Mouse (Mus musculus) hindbrain, embryonic 13.5 days (tissue): Measurements from ENCODE around the gene Chuk. TPM values are rescaled to one million over a fixed set of nuclear protein-coding genes. Genes with fewer than 3 reads are reported as not detected.
"Not testable (repeated sequence)": the region's sequence is repeated elsewhere in the genome, so short reads cannot be mapped to it uniquely, and the experiment has no call there.

Experiments
- ATAC-seq: fragments of 200-750 bp; cut with Nextera tagmentation; 2 replicates; pipeline ENCODE4 v1.8.0; 2017; ENCODE audit warnings: moderate TSS enrichment; ENCODE audit not compliant: low FRiP score
- H3K27ac ChIP-seq: fragments of 300-500 bp; sonication (generic); 2 replicates; pipeline ENCODE4 v1.5.1; 2015; ENCODE audit warnings: inconsistent platforms, mild to moderate bottlenecking, moderate library complexity
- H3K27me3 ChIP-seq: fragments of 300-500 bp; sonication (generic); 2 replicates; pipeline ENCODE4 v1.6.1; 2015; ENCODE audit warnings: mild to moderate bottlenecking, inconsistent platforms
- H3K36me3 ChIP-seq: fragments of 300-500 bp; sonication (generic); 2 replicates; pipeline ENCODE4 v1.6.1; 2015; ENCODE audit warnings: mild to moderate bottlenecking, inconsistent platforms
- H3K4me1 ChIP-seq: fragments of 300-500 bp; sonication (generic); replicated peaks from 2 replicates; pipeline ENCODE4 v1.6.1; 2015; ENCODE audit warnings: inconsistent platforms
- H3K4me2 ChIP-seq: fragments of 300-500 bp; sonication (generic); 2 replicates; pipeline ENCODE4 v1.6.1; 2015; ENCODE audit warnings: inconsistent platforms, mild to moderate bottlenecking, moderate library complexity
- H3K4me3 ChIP-seq: fragments of 300-500 bp; sonication (generic); 2 replicates; pipeline ENCODE4 v1.5.1; 2015; ENCODE audit warnings: mild to moderate bottlenecking, inconsistent platforms
- H3K9ac ChIP-seq: fragments of 300-500 bp; sonication (generic); 2 replicates; pipeline ENCODE4 v1.6.1; 2015; ENCODE audit warnings: mild to moderate bottlenecking, inconsistent platforms
- H3K9me3 ChIP-seq: fragments of 300-500 bp; sonication (generic); 2 replicates; pipeline ENCODE4 v1.6.1; 2016; ENCODE audit warnings: inconsistent platforms
- WGBS: fragments of 180-500 bp; shearing (Covaris S2); methylation state at CpG from one replicate; pipeline ENCODE4 v1.1.7; 2015; 5-methylcytosine and 5-hydroxymethylcytosine counted together
- polyA plus RNA-seq: library from polyadenylated mRNA; unstranded; fragments of >200 nt; fragmentation: Nextera tagmentation; extraction: Ambion mirVana; gene quantifications from 2 replicates; pipeline ENCODE4 v1.2.1, GENCODE M21; 2015

The Chuk gene
- polyA plus RNA-seq, 1 experiment from 2014 or later: 67.5 TPM

DNA sequence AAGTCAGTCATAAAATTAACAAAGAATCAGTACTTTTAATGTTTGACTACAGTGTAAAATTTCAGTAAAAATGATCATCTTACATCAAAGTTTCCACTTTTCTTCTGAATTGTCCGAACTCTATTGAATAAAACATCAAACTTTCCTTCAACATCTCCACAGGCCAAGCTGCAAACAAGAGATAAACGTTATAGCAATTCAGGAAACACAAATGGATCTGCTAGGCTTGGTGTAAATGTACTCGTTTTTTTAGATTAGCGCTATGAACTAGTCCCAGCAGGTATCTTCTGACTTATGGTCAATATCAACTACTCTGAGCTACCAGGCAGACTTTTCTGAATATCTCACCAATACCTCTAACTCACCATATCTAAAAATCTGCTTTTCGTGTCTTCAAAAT lies 25.6 kb upstream of the Chuk start:
- no peak overlapping the region for H3K4me3 ChIP-seq
- no peaks in the 10 kb centered on the region for H3K27me3 ChIP-seq
- no peak overlapping the region for H3K27ac ChIP-seq
- H3K4me1 ChIP-seq: peaks cover 9% of the 10 kb centered on the region
- 93% methylated on average over 5 of the region's 5 CpGs for WGBS
- no peak for ATAC-seq
- no peaks in the 10 kb centered on the region for H3K9me3 ChIP-seq
- H3K36me3 ChIP-seq: peaks cover 44% of the 10 kb centered on the region
- H3K4me2 ChIP-seq: no peak overlapping the region
- no peak overlapping the region for H3K9ac ChIP-seq

DNA sequence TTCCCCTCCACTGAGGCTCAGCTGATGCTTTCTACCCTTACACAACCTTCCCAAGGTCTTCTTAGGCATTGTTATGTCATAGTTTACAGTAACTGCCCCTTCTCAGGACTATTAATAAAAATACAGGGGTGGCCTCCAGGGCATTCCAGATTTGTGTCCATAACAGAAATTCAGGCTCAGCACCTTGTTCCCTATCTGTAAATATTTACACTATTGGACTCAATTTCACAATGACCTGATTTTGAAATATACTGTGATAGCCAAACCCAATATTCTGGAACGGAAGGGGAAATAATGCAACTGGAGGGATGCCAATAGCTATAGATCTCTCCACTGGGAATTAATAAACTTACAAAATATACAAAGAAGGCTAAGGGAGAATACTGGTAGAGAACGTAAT lies 21.3 kb upstream of the Chuk start:
- H3K27me3 ChIP-seq: no peaks in the 10 kb centered on the region
- no peak overlapping the region for H3K4me3 ChIP-seq
- peaks cover 76% of the 10 kb centered on the region for H3K36me3 ChIP-seq
- whole genome bisulfite sequencing: 94% methylated on average over 2 of the region's 2 CpGs
- no peak overlapping the region for H3K9ac ChIP-seq
- no peak for ATAC-seq
- H3K4me1 ChIP-seq: no peaks in the 10 kb centered on the region
- no peak overlapping the region for H3K27ac ChIP-seq
- no peak overlapping the region for H3K4me2 ChIP-seq
- H3K9me3 ChIP-seq: no peaks in the 10 kb centered on the region

DNA sequence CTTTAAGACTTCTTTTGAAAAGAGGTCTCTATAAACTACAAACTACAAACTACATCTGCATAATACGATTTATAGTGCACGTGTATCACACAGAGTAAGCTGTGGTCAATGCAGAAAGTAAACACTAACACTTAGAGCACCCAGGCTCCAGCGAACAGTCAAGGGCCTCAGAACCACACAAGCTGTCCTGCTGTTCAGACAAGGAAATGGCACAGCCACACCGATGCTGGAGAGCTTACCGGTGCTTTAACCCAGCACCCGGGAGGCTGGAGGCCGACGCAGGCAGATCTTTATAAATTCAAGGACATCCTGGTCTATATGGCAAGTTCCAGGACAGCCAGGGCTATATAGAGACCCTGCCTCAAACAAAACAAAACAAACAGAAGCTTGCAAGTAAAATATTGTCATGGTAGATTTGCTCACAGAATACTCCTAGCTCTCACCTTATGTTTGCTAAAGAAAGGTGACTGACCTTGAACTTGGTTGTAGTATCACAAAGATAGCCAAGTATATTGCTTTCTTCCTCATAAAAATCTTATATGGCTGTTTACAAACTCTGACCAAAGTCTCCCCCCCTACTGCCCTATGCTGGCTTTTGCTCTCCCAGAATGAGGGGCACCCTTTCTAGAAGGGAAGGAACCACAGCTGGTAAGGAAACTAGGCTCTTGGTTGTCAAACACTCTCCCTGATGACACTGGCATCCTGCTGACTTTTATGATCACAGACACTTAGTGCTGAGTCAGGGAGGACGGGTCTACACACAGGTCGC lies 20.6 kb upstream of the Chuk start:
- H3K9me3 ChIP-seq: no peaks in the 10 kb centered on the region
- 96% methylated on average over 10 of the region's 10 CpGs for WGBS
- no peak for ATAC-seq

DNA sequence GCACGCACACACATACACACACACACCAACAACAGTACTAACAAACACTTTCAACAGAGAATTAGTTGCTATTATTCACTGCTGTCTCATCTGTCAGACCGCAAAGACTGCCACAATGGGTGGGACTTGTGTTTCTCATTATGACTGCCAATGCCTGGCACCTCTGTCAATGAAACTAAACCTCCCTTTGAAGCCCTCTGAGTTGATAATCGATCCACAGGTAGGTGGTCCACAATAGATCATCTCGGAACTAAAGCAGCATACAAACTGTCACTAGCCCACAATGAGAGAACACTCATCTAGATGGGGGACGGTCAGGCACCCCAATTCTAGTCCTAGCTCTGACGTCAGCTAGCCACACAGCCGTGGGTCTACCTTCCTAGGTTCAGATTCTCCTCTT lies 13.9 kb upstream of the Chuk start:
- Histone ChIP-seq H3K36me3 (peaks cover 88% of the 10 kb centered on the region), H3K9ac (no peak overlapping the region), H3K4me3 (no peak overlapping the region), H3K27me3 (no peaks in the 10 kb centered on the region), H3K9me3 (no peaks in the 10 kb centered on the region), H3K27ac (no peak overlapping the region), H3K4me1 (no peaks in the 10 kb centered on the region), H3K4me2 (no peak overlapping the region)
- no peak for ATAC-seq
- 89% methylated on average over 7 of the region's 7 CpGs for WGBS

More for the DNA sequence above, 20.6 kb upstream of the Chuk start:
- Histone ChIP-seq H3K4me3 (no peak overlapping the region), H3K36me3 (peaks cover 83% of the 10 kb centered on the region), H3K9ac (no peak overlapping the region), H3K4me1 (no peaks in the 10 kb centered on the region), H3K27me3 (no peaks in the 10 kb centered on the region), H3K27ac (no peak overlapping the region), H3K4me2 (no peak overlapping the region)

DNA sequence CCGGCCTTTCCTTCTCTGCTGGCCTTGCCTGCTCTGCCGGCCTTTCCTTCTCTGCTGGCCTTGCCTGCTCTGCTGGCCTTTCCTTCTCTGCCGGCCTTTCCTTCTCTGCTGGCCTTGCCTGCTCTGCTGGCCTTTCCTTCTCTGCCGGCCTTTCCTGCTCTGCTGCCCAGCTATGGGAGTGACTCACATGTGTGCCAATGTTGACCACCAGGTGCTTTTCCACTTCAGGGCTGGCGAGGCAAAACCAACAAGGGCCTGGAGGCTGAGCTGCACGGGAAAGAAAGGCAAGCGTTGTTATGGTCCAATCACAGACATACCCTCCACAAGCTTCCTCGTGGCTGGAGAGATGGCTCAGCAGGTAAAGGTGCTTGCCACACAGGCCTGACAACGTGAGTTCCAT lies 13.4 kb upstream of the Chuk start:
- ATAC-seq, H3K4me2 ChIP-seq, H3K27me3 ChIP-seq, H3K4me3 ChIP-seq, H3K9ac ChIP-seq, H3K27ac ChIP-seq, H3K4me1 ChIP-seq, H3K9me3 ChIP-seq: not testable (repeated sequence)
- peaks cover 91% of the 10 kb centered on the region for H3K36me3 ChIP-seq
- 91% methylated on average over 8 of the region's 9 CpGs for WGBS

DNA sequence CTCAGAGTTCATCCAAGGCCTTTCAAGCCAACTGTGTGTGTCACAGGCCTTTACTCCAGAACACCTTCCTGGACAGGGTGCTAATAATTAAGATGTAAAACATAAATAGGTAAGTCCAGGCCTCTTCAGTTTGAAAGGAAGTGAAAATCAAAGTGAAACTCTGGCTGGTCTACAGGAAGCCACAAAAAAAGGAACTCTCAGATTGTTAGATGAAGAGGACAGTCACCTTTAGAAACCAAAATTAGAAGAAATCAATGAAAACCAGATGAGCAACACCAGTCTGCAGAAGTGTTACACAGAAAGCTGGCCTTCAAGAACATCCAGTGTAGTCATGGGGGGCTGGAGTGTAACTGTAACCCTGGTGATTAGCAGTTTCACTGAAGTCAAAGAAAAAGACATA lies 10.5 kb upstream of the Chuk start:
- Histone ChIP-seq H3K4me3 (no peak overlapping the region), H3K36me3 (peaks cover 86% of the 10 kb centered on the region), H3K27ac (no peak overlapping the region), H3K4me1 (no peaks in the 10 kb centered on the region), H3K9me3 (no peaks in the 10 kb centered on the region), H3K4me2 (no peak overlapping the region), H3K9ac (no peak overlapping the region), H3K27me3 (no peaks in the 10 kb centered on the region)
- ATAC-seq: no peak

DNA sequence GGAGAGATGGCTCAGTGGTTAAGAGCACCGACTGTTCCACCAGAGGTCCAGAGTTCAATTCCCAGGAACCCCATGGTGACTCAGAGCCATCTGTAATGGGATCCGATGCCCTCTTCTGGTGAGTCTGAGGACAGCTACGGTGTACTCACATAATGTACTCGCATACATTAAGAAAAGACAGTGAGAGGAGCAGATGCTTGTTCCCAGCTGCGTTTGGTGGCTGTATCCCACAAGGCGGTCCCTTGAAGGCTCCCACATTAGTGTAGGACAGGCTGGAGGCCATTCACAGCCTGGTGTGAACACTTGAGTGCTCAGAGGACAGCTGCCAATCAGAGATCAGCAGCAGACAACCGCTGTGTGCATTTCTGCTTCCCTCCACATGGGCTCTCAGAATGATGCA lies 4.4 kb upstream of the Chuk start:
- H3K4me2 ChIP-seq: no peak overlapping the region
- H3K27ac ChIP-seq: no peak overlapping the region
- WGBS: 53% methylated on average over 7 of the region's 7 CpGs
- H3K27me3 ChIP-seq: no peaks in the 10 kb centered on the region
- no peaks in the 10 kb centered on the region for H3K9me3 ChIP-seq
- H3K9ac ChIP-seq: no peak overlapping the region
- H3K36me3 ChIP-seq: peaks cover 64% of the 10 kb centered on the region
- ATAC-seq: no peak
- H3K4me1 ChIP-seq: peaks cover 9% of the 10 kb centered on the region
- no peak overlapping the region for H3K4me3 ChIP-seq

DNA sequence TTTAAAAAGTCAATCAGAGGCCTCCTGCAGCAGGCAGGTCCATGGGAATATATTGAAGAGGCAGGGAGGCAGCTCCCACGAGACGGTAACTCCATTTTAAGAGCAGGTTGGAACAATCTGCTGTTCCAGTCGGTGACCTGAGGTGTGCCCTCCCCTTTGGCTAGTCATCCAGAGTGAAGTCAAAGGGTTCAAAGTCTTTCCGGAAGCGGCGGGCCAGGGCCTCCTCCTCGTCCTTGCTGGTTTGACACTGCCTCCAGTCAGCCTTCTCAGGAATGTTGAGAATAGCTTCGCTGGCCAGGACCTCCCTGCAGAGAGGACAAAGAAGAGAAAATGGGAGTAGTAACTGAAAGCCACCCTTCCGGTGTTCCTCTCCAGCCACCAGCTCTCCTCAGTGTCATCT lies 3.1 kb upstream of the Chuk start:
- no peak overlapping the region for H3K4me2 ChIP-seq
- no peak overlapping the region for H3K9ac ChIP-seq
- no peak overlapping the region for H3K4me3 ChIP-seq
- no peak for ATAC-seq
- 91% methylated on average over 9 of the region's 9 CpGs for WGBS
- H3K27me3 ChIP-seq: no peaks in the 10 kb centered on the region
- H3K9me3 ChIP-seq: no peaks in the 10 kb centered on the region
- H3K36me3 ChIP-seq: peaks cover 56% of the 10 kb centered on the region
- peaks cover 22% of the 10 kb centered on the region for H3K4me1 ChIP-seq
- no peak overlapping the region for H3K27ac ChIP-seq

DNA sequence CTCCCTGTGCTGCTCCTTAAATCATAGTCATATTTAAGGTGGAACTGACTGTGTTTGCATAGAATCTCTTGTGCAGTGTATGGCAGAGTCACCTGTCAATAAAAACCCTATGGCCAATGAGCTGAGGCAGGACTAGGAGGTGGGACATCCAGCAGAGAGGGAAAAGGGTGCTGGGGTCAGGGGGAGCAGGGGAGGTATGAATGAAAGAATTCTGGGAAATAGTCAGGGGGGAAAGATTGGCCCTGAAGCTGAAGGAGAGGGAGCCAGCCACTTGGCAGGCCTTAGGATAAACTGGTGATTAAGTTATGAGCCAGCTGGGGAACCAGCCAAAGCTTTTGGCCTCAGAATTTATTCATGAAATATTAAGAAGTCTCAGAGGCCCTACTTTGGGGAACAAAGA lies 1.7 kb upstream of the Chuk start:
- no peak overlapping the region for H3K4me3 ChIP-seq
- H3K4me2 ChIP-seq: no peak overlapping the region
- no peaks in the 10 kb centered on the region for H3K9me3 ChIP-seq
- no peak overlapping the region; the same call in 1 of the 2 replicates for H3K9ac ChIP-seq
- H3K36me3 ChIP-seq: peaks cover 44% of the 10 kb centered on the region
- H3K27ac ChIP-seq: no peak overlapping the region
- no peak for ATAC-seq
- peaks cover 31% of the 10 kb centered on the region for H3K4me1 ChIP-seq
- H3K27me3 ChIP-seq: no peaks in the 10 kb centered on the region

DNA sequence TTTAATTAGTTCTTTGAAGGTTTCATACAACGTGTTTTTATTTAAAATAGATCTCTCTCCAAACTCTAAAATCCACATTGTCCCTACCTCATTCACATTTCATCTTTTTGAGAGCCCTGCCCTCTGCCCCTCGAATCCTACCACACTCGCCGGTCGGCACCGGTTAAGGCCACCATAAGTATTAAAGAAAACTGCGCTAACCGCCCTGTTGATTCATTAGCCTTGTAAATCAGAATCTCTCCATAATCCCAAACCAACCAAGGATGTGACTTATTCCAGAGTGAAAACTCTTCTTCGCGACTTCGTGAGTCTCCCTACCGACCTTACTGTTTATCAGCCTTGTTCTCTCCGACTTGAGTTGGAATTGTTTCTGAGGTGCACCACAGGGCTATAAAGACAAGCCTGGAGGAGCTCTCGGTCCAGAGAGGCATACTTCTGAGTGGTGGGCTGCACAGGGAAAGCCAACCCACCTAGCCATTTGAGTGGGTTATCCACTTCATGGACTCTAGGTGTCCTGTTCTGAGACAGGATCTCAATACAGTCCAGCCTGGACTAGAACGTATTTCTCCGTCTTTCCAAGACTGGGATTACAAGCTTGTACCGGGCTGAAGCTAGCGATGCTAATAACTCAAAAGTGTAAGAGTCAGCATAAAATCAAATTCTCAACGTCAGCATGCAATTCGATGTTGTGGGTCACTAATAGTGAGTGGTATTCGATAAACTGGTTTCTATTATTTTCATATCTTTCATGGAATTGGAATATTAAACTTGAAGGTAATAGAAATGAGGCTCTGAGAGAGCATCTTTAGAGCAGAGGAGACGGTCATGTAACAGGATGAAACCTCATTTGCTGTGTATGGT lies 611 bp upstream of the Chuk start:
- no peaks in the 10 kb centered on the region for H3K27me3 ChIP-seq
- H3K4me1 ChIP-seq: peaks cover 31% of the 10 kb centered on the region
- H3K27ac ChIP-seq: peak overlapping the region; percentile 56
- WGBS: 30% methylated on average over 22 of the region's 22 CpGs
- ATAC-seq: peak; percentile 51
- no peaks in the 10 kb centered on the region for H3K9me3 ChIP-seq
- H3K36me3 ChIP-seq: peaks cover 33% of the 10 kb centered on the region
- peak overlapping the region; percentile 94 for H3K9ac ChIP-seq
- H3K4me3 ChIP-seq: peak overlapping the region; percentile 91
- H3K4me2 ChIP-seq: peak overlapping the region; percentile 81

DNA sequence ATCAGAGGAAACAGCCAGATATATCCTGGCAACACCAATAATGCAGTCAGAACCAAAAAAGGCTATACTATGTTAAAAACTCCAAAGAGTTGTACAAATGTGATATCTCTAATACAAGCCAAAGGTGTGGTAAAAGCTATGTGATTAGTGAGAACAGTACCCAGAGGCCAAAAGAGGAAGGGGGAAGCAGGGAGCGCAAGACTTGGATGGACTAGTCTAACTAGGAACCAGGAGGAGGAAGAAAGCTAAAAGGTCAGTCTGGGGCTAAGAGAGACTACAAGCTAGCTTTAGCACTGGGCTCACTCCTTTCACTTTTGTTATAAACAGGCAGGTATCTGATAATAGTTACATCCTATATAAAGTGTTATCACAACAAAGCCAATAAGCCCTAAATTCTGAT lies 2.9 kb downstream of the Chuk start:
- no peak for ATAC-seq
- no peaks in the 10 kb centered on the region for H3K27me3 ChIP-seq
- no peak overlapping the region for H3K4me3 ChIP-seq
- H3K27ac ChIP-seq: no peak overlapping the region
- H3K4me2 ChIP-seq: no peak overlapping the region
- H3K9ac ChIP-seq: no peak overlapping the region
- H3K4me1 ChIP-seq: peaks cover 31% of the 10 kb centered on the region
- H3K36me3 ChIP-seq: peaks cover 16% of the 10 kb centered on the region
- WGBS: 100% methylated on average over 1 of the region's 1 CpGs
- H3K9me3 ChIP-seq: no peaks in the 10 kb centered on the region

DNA sequence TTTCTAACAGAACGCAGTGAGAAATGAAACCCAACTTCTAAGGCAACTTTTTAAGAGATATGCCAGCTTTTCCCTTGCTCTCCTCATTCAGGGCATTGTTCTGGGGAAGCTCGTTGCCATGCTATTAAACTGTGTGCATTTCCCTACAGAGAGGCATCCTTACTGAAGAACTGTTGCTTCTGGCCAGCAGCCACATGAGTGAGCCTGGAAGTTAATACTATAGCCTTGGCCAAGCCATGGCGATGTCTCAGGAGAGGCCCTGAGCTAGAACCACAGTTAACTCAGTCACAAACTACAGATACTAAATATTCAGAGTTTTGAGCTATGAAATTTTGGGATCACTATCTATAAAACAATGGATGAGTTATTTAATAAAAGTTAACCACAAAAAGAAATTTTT lies 4.3 kb downstream of the Chuk start:
- H3K27me3 ChIP-seq: no peaks in the 10 kb centered on the region
- no peak for ATAC-seq
- WGBS: 85% methylated on average over 3 of the region's 3 CpGs
- peaks cover 23% of the 10 kb centered on the region for H3K36me3 ChIP-seq
- no peak overlapping the region for H3K4me3 ChIP-seq
- H3K4me1 ChIP-seq: peaks cover 28% of the 10 kb centered on the region
- H3K9ac ChIP-seq: no peak overlapping the region
- no peak overlapping the region for H3K4me2 ChIP-seq
- no peaks in the 10 kb centered on the region for H3K9me3 ChIP-seq
- no peak overlapping the region for H3K27ac ChIP-seq

DNA sequence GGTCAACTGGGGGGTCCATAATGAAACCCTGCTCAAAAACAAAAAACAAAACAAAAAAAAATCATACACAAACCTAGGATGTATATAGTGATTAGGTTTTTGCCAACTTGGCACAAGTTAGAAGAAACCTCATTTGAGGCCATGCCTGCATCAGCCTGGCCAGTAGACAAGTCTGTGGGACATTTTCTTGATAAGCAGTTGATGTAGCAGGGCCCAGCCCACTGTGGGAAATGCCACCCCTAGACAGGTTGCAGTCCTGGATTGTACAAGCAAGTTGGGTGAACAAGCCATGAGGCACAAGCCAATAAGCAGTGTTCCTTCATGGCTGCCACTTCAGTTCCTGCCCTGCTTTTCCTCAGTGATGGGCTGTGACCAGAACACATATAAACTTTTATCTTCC lies 6.4 kb downstream of the Chuk start:
- peaks cover 43% of the 10 kb centered on the region for H3K36me3 ChIP-seq
- H3K9ac ChIP-seq: no peak overlapping the region

More for the DNA sequence above, 6.4 kb downstream of the Chuk start:
- H3K4me1 ChIP-seq: peaks cover 14% of the 10 kb centered on the region
- H3K27ac ChIP-seq: no peak overlapping the region
- no peaks in the 10 kb centered on the region for H3K27me3 ChIP-seq
- H3K9me3 ChIP-seq: peaks cover 4% of the 10 kb centered on the region; the same call in 1 of the 2 replicates
- ATAC-seq: no peak
- no peak overlapping the region for H3K4me3 ChIP-seq
- H3K4me2 ChIP-seq: no peak overlapping the region
